Mouse (Mus musculus) olfactory bulb, adult 2 months (tissue): Measurements from ENCODE around the gene Fermt2. TPM values are rescaled to one million over a fixed set of nuclear protein-coding genes. Genes with fewer than 3 reads are reported as not detected.

Source experiments
- H3K27ac ChIP-seq: fragments of 200-500 bp; 2 replicates; pipeline ENCODE4 v1.5.1; 2012; ENCODE audit warnings: low read depth, low read length; ENCODE audit not compliant: insufficient read depth
- H3K4me1 ChIP-seq: fragments of 200-500 bp; 2 replicates; pipeline ENCODE4 v1.6.1; 2012; ENCODE audit warnings: low read length; ENCODE audit not compliant: control insufficient read depth, insufficient read depth
- H3K4me3 ChIP-seq: fragments of 200-500 bp; 2 replicates; pipeline ENCODE4 v1.5.1; 2012; ENCODE audit warnings: mild to moderate bottlenecking, low read depth, low read length, moderate library complexity; ENCODE audit not compliant: insufficient read depth
- CTCF ChIP-seq: fragments of 200-500 bp; IDR thresholded peaks from 2 replicates; pipeline ENCODE4 v1.5.1; 2012; ENCODE audit warnings: low read depth, mild to moderate bottlenecking, low read length, moderate library complexity; ENCODE audit not compliant: insufficient read depth
- POLR2A ChIP-seq: fragments of 200-500 bp; IDR thresholded peaks from 2 replicates; pipeline ENCODE4 v1.6.1; 2012; ENCODE audit warnings: mild to moderate bottlenecking, low read depth, low read length, moderate library complexity; ENCODE audit not compliant: insufficient read depth
- WGBS: fragments of 180-500 bp; shearing (Covaris S2); methylation state at CpG from one replicate; pipeline ENCODE4 v1.1.7; 2018; 5-methylcytosine and 5-hydroxymethylcytosine counted together
- polyA plus RNA-seq: library from polyadenylated mRNA; stranded (reverse); fragments of >200 nt; gene quantifications from 2 replicates; pipeline ENCODE4 v1.2.4, GENCODE M21; 2012; ENCODE audit warnings: low replicate concordance; ENCODE audit not compliant: missing spikeins, insufficient read depth, insufficient read length

Fermt2 gene
- polyA plus RNA-seq, 1 experiment: 298 TPM

DNA sequence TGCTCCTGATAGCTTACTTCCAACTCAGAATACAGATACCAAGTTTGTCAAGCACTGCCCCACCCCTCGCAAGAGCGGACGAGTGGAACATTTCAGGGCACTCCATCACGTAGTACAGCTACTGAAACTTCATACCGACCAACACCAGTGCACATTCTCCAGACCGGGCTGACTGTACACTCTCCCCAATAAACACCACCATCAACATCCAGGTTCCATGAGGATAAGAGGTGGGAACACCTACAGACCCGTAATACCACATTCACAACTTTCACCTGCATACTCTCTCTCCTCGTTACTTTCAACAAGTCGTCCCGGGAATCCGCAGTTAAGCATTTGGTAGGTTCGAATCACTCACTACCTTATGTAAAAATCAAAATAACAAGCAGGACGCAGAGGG, 1.1 kb downstream of the Fermt2 start:
- peak overlapping the region; percentile 96 for H3K4me3 ChIP-seq
- TF ChIP-seq POLR2A (no peak), CTCF (no peak)
- H3K4me1 ChIP-seq: peaks cover 2% of the 10 kb centered on the region; the same call in 1 of the 2 replicates
- H3K27ac ChIP-seq: no peak overlapping the region
- WGBS: under 1% methylated on average over 13 of the region's 13 CpGs

DNA sequence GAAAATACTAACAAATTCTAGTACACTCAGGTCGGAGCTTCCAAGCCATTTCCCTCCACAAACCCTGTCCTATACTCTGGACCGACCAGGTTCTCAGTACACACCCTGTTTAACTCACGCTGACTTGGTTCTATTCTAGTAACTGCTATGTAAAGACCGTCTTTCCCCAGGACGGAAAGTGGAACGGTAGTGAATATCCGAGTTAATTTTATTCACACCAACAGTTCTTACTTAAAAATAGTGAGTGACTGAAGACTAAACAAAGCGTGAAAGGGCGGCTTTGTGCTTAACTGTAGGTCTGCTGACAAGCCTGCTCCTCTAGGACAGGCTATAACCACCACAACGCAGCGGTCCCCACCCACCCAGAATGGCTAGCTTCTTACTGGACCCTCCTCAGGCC, 14.1 kb downstream of the Fermt2 start:
- H3K4me1 ChIP-seq: peaks cover 25% of the 10 kb centered on the region
- no peak overlapping the region for H3K4me3 ChIP-seq
- WGBS: 33% methylated on average over 11 of the region's 11 CpGs
- TF ChIP-seq POLR2A: no peak
- TF ChIP-seq CTCF: no peak
- H3K27ac ChIP-seq: no peak overlapping the region

DNA sequence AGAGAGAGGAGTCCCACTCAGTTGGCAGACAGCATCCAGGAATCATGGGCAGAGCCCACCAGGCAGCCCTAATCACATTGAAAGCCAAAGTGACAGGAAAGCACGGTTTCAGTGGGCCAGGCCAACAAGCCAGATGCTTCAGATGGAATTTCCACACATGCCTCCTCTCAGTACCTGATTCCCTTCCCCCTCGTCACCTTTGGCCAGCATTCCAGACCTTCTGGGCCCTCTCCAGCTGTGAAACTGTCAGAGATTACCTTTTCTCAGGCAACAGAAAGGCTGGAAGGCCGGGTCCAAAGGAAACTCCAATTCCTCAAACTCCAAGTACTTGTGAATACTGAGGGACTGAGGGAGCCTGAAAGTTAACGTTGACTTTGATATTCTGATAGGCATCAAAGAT, 19.1 kb downstream of the Fermt2 start:
- 66% methylated on average over 4 of the region's 4 CpGs for WGBS
- Histone ChIP-seq H3K4me1 (peaks cover 30% of the 10 kb centered on the region), H3K4me3 (no peak overlapping the region), H3K27ac (no peak overlapping the region)
- no peak for TF ChIP-seq POLR2A
- no peak for TF ChIP-seq CTCF

DNA sequence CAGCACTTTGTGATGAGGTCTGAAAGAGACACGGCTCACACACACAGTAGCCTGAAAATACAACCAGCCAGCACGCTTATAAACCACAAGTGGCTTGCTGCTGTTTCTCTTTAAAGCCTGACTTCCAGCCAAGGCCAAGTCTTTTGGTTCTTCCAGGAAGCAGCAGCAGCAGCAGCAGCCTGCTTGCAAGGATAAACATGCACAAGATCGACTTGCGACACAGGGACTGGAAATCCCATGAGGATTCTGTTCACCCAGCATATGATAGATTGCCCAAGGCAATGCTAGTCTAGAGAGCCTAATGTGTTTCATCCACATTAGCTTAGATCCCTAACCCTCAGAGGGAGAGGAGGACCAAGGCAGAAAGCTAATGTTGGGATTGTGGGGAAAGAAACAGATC, 22.0 kb downstream of the Fermt2 start:
- TF ChIP-seq CTCF (no peak), POLR2A (no peak)
- Histone ChIP-seq H3K4me3 (no peak overlapping the region), H3K27ac (no peak overlapping the region), H3K4me1 (peaks cover 20% of the 10 kb centered on the region)
- 45% methylated on average over 4 of the region's 4 CpGs for WGBS

DNA sequence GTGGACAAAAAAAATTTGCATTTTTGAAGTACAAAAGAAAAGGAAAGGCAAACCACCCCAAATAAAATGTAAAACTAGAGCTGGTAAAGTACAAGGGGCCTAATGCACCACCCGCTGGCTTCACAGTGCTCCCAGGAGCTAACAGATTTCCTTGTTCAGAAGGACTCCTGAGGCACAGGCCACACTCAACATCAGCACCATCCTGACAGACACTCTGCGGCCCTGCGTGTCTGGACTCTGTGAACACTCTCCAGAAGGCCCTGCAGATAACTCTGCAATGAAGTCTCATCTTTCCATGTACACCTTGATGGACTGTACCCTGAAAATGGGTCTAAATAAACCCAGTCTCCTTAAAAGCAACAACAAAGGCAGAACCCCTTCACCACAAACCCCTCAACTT, 22.5 kb downstream of the Fermt2 start:
- TF ChIP-seq CTCF: no peak
- no peak for TF ChIP-seq POLR2A
- H3K4me1 ChIP-seq: peaks cover 17% of the 10 kb centered on the region
- no peak overlapping the region for H3K4me3 ChIP-seq
- 90% methylated on average over 3 of the region's 3 CpGs for WGBS
- H3K27ac ChIP-seq: no peak overlapping the region

DNA sequence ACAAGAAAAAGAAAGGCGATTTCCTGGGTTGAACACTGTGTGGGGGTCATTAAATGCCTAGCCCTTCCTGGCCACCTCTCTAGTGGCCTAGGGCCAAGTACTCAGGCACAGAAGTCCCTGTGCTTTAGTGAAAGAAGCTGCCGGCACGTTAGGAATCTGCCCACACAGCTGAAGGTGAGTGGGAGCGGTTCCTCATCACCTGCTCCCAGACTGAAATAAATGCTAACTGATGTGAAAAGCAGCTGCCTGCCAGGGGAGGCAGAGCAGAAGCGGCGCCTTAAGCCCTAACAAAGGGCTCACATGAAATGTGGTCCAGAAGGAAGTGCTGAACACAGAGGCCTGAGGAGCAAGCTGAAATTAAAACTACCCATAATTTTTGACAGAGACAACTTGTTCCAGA, 22.9 kb downstream of the Fermt2 start:
- H3K27ac ChIP-seq: no peak overlapping the region

DNA sequence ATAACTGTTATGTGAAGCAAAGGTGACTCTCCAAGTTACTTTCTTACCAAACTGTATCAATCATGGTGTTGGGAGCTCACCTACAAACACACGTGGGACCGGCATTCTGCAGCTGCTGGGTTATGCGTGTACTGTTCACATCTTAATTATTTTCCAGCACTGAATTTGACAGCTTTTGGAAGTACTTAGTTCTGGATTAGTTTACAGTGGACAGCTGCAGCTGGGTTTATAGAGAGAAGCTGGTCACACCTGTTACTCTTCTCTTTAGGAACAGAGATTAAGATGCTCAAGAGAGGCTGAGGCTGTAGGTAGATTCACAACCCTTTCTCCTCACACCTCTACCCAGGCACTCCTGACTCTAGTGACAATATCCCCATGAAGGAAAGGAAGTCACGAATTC, 23.8 kb downstream of the Fermt2 start:
- H3K4me3 ChIP-seq: no peak overlapping the region
- TF ChIP-seq POLR2A (no peak), CTCF (no peak)
- peaks cover 15% of the 10 kb centered on the region for H3K4me1 ChIP-seq
- H3K27ac ChIP-seq: no peak overlapping the region
- WGBS: 90% methylated on average over 4 of the region's 4 CpGs

More for the DNA sequence above, 22.9 kb downstream of the Fermt2 start:
- no peak overlapping the region for H3K4me3 ChIP-seq
- TF ChIP-seq CTCF: no peak
- TF ChIP-seq POLR2A: no peak
- peaks cover 16% of the 10 kb centered on the region for H3K4me1 ChIP-seq
- 29% methylated on average over 6 of the region's 6 CpGs for WGBS

DNA sequence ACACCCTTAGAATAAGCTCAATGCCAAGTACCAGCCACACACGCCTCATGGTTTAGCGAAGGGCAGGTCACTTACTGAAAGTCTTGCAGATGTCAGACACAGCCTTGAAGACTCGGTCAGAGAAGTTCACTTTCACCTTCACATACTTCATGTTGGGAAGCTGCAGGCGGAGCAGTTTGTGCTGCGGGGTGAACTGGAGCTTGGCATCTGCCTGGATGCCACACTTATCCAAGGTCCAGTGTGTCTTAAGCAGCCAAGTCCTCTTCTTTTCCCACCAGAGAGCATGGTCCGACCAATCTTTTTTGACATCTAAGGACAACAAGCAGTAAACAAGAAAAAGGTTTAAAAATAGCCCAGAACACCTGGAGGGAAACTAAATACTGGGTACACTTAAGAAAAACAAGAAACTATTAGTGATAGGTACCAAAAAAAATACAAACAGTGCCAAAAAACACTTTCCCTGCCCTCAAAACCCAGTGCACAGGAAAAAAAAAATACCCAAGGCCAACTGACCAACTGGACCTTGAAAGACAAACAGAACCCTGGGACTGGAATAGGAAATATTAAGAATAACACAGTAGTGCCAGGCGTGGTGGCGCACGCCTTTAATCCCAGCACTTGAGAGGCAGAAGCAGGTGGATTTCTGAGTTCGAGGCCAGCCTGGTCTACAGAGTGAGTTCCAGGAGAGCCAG, 25.4 kb downstream of the Fermt2 start:
- Histone ChIP-seq H3K4me1 (peaks cover 12% of the 10 kb centered on the region), H3K27ac (0 out of 2 replicates have a peak overlapping the region, but pooled peaks have one; percentile 20), H3K4me3 (no peak overlapping the region)
- 86% methylated on average over 10 of the region's 10 CpGs for WGBS
- no peak for TF ChIP-seq POLR2A
- no peak for TF ChIP-seq CTCF

DNA sequence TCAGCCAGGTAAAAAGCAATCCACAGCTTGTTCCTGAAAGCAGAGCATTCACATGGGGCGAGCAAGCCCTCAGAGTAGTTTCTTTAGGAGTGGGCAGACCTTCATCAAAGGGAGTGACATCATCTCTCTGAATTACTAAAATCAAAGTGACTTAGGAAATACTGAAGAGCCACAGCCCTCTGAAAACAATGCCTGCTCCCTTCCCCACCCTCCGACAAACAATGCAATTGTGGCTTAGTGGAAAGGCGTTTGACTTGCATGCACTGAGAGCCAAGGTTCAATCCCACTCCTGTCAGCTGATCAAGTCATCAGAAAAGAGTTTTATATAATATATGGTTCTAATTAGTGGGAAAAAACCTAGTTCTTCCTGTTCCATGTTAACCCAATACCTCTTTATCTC, 26.0 kb downstream of the Fermt2 start:
- 49% methylated on average over 3 of the region's 3 CpGs for WGBS
- Histone ChIP-seq H3K4me1 (peaks cover 16% of the 10 kb centered on the region), H3K4me3 (no peak overlapping the region), H3K27ac (no peak overlapping the region)
- no peak for TF ChIP-seq POLR2A
- TF ChIP-seq CTCF: no peak
